Mouse (Mus musculus) cerebellum, adult 9-10 months (tissue): Measurements from ENCODE around the gene Galk2.
A peak's percentile ranks its signal among the peaks of the same experiment; 100 is the strongest.

Experiments
- DNase-seq: peaks from one replicate; pipeline ENCODE4 v3.0.0; 2022

Galk2 gene

DNA sequence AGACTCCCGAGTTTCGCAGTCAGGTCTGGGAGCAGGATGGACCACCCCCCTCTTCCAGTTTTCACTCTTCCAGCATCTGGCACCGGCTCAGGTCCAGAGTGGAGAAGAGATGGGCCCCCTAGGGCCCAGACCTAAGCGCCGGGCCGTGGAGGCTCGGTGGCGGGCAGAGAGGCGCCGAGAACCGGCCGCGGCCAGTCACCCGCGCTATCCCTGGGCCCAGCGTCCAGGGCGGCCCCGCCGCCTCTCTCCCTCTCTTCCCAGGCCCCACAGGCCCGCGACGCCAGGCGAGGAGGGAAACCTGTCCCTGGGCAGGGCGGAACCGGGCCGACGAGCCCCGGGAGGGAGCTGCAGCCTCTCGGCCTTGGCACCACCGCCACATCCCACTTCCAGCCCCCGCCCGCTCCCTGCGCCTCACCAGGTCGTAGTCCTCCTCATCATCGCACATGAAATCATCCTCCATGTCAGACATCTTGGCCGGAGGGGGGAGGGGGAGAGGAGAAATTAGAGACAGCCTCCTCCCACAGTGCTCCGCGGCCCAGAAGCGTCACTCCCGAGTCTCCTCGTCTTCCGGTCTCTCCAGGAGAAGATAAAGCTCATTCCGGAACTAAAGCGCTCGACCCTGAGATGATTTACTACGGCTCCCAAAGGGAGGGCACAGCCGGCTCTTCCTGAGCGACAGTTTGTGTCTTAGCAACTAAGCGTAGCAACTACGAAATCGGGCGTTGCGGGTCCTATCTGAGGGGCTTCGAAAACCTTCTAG lies at the start of gene Galk2, which contains the start of gene Cops2:
Galk2 (plus strand) TSS at position 589 of the 760 bp plus-strand sequence.
Cops2 (minus strand) TSS at position 619 of the 760 bp plus-strand sequence.
- peak; percentile 96 for DNase-seq

DNA sequence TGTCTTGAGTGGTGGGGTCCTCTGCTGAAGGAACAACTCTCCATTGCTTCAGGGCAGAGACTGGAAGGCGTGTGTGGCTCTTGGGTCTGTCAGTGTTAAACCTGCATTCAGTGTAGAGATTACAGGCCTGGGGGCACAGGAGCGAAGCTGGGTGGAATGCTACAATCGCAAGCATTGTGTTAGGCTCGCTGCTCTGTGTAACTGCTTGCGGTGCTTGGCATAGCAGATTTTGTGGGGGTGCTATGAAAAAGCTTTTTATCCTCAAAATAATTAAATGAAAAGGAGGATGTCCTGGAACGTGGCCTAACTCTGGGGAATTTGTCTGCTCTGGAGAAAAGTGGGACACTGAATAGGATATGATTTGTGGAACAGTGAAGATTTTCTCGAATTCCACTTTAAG lies 49.4 kb upstream of the Galk2 start:
- DNase-seq = no peak

DNA sequence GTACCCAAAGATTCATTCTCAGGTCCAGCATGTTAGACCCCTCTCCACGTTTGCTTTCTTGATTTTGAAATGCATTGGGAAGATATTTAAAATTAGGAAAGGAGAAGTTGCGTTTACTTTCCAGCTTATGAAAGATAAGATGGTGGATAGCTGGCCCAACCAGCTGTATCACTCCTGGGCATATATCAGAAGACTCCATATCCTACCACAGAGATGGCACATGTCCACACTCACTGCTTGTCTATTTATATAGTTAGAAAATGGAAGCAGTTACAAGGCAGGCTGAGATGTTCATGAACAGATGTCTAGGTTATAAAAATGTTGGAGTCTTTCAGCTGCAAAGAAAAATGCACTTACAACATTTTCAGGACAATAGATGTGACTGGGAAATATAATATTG lies 47.6 kb upstream of the Galk2 start:
- no peak for DNase-seq

DNA sequence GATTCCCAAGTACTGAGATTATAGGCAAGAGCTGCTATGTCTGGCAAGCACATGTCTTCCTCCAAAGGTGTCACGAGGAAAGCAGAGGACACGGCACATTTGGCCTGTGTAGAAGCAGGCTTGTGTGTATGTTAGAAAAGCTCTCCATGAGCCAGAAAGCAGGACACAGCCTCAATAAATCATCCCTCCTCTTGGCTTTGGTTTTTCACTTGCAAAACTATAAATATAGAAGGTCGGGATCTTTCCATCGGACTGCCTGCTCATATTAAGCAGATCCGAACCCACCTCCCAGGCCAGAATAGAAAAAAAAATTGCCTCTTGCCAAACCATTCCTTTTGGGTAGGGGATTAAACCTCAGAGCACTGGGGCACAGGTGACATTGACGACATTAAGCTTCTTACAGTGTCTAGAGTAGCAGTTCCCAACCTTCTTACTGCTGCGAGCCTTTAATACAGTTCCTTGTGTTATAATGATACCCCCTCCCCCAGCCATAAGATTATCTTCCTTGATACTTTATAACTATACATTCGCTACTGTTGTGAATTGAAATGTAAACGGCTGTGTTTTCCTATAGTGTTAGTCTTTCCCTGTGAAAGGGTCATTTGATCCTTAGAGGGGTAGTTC lies 44.8 kb upstream of the Galk2 start:
- no peak for DNase-seq

DNA sequence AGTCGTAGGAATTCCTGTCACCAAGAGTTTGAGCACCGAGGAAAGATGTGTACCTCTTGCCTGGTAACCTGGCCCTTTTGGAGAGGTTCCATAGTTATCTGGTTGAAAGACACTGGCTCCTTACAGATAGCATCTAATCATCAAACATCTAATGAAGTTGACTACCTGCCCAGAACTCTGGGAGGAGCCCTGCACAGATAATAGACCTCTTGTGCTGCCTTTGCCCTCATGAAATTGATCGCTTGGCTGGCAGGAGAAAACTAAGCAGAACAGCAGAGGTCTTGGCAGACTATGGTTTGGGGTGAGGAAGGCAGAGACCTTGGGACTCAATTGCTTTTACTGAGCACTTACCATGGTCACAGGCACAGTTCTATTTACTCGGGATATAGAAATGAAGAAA lies 38.5 kb upstream of the Galk2 start:
- DNase-seq = no peak

DNA sequence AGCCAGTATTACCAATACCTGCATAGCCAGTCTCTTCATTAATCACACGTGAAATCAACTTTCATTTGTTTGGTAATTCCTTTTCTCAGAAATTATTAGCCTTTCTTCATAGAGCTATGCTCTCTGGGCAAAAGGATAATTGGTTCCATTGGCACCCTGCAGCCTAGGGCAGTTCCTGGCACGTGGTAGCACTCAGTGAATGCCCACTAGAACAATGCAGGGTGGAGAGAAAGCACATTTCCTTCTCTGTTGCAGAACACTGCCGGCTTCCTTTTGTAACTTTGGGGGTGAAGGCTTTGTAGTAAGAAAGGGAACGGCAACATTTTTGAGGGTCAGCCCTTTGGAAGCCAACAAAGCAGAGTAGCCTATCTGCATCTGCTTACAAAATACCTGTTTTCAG lies 32.7 kb upstream of the Galk2 start:
- no peak for DNase-seq

DNA sequence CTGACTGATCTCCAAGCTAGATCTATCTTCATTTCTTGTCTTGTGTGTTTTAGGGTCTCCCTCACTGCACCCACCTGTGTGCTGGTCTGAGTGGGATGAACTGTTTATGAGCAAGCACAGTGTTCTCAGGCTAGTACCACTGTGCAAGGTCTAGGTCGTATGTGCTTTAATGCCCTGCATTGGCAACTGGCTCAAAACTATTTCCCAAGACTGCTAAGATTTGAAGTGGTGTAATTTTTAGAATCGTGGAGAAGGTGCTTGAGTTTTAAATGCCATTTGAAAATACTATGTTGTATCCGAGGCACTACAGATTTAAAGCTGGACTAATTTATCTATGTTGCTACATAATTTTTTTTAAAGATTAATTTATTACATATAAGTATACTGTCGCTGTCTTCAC lies 31.0 kb upstream of the Galk2 start:
- no peak for DNase-seq

DNA sequence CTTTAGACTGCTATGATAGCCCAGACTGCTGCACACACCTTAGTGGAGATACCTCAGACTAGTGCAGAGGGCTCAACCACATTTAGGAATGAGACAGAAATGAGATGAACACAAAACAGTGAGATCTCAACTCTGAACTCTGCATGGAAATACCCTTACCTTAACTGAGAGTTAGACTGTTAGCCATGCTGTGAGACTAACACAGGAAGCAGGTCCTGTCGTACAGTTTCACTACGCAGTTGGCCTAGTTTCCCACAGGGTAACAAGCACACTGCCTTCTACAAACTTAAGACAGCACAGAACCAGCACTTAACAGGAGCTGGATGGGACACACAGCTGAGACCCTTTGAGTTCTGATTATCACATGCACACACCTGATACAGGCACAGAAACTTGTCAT lies 29.0 kb upstream of the Galk2 start:
- no peak for DNase-seq

DNA sequence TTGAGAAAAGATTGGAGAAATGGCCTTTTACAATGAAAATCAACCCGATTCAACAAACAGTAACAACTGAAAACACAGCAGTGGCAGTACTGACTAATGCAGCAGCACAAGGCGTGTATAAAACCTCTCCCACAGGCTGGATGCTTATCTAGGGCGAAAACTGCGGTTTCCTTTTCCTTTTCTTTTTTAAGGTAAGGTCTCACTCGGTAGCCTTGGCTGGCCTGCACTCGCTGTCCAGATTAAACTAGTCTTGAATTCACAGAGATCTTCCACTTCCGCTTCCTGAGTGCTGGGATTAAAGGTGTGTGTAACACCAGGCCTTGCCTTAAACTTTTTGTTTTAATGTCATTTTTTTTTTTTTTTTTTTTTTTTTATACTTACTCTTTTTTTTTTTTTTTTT lies 20.8 kb upstream of the Galk2 start:
- no peak for DNase-seq

DNA sequence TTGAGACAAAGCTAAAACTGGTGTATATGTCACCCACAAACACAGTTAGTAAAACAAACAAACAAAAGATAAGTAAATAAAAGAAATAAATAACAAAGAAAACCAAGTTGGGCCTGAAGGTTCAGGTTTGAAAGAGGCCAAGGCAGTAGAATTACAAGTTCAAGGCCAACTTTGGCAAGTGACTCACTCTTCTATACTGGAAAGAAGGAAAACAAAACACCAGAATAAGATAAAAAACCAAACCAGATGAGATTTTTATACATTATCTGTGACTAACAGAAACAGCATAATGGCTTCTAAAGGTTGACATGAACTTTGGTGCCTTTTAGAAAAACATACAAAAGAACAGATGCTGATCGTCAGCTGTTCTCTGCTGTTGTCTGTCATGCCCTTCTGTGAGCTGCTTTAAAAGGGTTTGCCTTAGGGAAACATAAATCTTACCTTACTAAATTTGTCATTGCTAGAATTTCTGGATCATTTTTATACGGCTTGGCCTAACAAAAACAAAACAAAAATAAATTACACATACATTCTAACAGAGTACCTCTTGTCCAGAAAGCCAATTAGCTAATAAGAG lies 20.1 kb upstream of the Galk2 start:
- no peak for DNase-seq

DNA sequence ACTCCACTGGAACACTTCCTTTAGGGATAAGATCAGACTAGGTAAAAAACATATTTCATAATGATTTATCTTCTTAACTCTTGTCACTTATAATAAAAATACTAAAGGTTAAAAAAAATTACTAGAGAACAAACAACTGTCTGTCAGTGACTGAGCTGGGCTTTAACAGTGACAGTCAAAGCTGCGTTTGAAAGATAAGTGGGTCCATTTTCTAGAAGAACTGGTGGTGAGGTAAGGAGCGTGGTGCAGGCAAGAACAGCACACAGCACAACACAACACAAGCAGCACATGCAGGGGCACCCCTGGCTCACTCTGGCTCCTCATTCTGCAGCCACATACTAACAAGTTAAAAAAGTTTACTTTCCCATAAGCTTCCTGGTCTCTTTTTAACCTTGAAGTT lies 7.7 kb upstream of the Galk2 start:
- DNase-seq = no peak

DNA sequence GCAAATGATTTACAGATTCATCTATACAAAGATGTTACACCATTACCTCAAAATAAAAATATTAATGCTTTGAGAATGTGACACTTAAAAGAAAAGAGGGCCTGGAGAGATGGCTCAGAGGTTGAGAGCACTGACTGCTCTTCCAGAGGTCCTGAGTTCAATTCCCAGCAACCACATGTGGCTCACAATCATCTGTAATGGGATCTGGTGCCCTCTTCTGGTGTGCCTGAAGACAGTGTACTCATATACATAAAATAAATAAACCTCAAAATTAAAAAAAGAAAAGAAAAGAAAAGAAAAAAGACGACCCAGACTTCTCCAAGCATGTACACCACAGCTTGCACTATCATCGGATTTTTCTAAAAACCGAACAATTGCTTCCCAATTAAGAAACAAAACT lies 1.2 kb upstream of the Galk2 start:
- DNase-seq = no peak

DNA sequence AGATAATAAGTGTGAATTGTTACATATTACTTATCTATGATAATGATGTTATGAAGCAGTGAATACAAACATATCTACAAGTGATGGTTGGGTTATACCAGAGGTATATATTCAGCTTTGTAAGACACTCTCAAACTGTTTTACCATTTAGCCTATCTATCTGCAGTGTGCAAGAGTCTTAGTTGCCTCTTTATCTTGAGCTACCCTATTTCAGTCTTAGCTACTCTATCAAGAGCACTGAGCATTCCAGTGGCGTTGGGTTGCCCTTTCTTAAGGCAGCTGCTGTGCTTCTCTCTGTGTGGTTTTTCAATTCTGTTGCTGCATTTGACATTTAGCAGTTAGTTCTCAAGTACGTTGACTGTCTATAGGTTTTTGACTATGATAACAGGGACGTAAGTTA lies 4.9 kb downstream of the Galk2 start:
- no peak for DNase-seq

DNA sequence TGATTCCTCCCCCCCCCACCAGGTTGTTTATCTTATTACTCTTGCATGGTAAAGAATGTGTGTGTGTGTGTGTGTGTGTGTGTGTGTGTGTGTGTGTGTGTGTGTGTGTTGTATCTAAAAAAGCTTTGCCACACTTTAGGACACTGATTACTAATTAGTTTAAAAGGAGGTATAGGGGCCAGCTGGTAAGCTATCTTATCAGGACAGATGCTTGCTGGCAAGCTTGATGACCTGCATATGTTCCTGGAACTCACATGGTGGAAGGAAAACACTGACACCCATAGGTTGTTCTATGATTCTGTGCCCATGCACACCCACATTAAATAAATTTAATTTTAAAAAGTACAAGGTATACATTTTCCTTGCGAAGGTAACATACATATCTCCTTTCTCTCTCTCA lies 5.6 kb downstream of the Galk2 start:
- DNase-seq = no peak

DNA sequence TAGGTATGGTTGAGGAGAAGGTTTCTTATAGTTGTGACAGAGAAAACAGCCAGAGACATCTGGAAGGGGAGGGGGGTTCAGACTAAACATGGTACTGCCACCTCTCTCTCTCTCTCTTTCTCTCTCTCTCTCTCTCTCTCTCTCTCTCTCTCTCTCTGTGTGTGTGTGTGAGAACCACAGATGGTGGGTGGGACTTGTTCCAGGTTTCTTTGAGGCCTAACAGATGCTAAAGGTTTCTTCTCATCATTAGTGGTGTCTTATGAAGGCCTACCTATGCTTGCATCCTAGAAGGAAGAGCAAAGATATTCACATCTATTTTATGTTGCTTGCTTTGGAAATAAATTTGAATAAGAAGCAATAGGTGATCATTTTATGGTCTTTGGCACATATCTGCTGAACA lies 6.7 kb downstream of the Galk2 start:
- no peak for DNase-seq

DNA sequence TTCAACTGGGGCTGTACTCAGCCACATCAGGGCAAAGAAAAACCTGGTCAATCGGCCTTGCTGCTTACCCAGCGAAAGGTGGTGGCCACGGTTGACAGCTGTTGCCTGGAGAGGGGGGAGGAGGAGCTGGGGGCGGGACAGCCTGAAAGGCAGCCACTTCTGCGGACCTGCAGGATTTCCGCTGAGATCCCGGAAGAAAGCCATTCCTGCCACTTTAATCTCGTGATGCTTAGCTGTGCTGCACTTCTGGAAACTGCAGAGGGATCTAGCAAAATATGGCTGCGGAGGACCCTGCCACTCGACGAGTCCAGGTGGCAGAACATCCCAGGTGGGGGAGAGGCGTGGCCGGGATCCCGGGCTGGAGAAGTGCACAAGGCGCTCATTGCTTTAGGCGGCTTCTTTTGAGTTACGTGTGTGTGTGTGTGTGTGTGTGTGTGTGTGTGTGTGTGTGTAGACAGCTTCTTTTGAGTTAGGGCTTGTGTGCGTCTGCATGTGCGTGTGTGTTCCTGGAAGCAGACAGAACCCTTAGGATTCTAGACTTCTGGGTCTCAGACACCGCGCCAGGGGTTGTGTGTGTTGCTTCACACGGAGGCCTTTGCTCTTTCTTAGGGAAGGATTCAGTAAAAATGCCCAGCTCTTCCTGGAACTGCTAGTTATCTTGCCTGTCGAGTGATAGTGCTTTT lies 7.3 kb downstream of the Galk2 start:
- peak; percentile 43 for DNase-seq

DNA sequence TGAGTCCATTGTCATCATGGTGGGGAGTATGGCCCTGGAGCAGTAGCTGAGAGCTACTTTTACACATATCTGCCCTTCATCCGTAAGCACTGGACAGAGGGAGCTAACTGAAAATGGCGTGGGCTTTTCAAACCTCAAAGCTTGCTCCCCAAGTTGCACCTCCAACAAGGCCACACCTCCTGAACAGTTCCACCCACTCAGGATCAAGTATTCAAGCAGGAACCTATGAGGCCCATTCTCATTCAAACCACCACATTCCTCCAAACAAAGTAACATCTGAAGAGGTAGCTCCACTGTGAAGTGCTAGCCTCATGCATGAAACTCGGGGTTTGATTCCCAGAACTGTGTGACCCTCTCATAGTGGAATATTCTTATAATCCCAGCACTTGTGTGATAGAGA lies 9.4 kb downstream of the Galk2 start:
- no peak for DNase-seq

DNA sequence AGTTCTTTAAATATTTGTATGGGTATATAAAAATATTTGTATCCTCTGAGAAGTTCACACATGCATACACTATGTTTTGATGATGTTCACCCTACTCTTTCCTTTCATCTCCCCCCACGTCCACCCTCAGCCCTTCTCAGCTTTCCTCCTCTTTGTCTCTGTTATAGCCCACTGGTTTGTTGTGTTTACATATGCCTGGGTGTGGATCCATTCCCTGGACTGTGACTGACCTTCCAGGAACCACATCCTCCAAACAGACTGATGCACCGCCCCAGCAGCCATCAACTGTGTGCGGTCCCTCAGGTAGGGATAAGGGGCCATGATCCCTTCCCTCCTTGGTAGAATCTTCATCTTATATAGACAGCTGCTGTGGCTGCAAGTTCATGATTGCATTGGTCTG lies 11.2 kb downstream of the Galk2 start:
- DNase-seq = no peak

DNA sequence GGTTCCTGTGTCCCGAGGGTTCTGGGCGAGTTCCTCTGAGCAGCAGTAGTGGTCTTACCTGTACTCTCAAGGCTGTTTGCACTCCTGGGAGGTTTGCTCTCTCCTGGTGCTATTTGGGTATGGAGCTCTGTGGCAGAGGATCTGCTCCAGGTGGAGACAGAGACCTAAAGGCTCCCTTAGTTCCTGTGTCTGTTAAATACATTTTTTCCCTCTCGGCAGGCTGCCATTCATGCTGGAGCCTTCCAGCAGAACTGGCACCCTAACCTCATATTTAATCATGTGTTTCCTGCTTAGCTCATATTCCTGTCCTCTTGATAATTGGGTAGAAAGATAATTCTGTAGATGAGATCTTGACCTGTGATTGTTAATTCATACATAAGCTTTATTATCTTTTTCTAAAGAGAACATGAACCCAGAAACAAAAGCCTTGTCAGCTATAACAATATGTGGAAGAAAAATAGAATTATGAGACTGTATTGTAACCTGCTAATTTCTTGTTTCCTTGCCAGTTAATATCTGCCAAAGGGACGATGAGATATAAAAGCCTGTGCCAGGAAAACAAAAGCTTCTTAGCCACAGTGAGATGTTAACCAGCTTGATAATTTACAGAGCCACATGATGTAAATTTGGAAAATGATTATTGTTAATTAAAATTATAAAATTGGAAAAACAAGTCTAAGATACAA lies 27.1 kb downstream of the Galk2 start:
- DNase-seq = peak; percentile 73

DNA sequence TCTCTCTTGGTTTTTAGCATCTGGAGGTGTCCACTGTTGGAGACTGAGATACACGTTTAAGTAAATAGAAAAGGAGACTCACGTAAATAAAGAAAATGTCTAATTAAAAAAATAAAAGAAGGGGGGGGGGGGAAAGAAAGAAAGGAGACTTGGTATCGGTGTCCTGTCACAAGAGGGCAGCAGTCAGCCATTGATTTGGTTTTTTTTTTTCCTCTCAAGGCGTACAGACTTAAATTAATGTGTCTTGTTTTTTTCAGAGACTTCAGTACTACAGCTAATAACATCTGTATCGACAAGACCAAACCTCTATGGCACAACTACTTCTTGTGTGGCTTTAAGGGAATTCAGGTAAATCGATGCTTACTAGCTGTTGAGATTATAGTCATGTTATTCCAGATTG lies 34.2 kb downstream of the Galk2 start:
- DNase-seq = peak; percentile 11

DNA sequence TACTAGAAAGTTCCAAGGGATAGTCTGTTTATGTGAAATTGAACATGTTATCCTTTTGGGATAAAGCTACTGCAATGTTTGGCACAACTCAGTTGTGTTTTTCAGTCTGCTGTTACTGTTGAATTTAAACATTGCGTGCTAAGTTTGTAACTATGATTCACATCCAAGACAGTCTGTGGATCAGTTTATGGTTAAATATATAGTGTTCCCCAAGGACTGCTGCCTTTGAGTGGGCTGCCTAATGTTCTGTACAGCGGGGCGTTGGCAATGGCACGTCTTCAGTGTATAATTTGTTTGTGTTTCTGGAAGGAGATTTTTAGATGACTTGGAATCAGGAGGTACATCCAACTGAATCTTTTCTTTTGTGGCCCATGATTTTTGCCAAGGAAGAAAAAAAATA lies 36.2 kb downstream of the Galk2 start:
- DNase-seq = no peak

DNA sequence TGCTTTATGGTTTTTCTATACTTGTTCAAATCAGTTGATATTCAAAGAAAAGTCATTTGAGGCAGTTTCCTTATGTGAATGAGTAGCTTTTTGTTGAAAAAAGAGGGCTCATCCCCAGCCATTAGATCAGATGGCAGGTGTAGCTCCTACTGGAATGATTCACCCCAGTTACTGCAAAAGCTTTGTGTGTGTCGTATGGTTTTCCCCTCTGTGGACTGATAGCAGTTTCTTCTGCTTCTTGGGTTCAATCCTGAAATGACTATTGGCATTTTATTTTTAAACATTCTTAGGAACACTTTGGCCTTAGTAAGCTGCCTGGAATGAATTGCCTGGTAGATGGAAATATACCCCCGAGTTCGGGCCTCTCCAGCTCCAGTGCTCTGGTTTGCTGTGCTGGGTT lies 37.4 kb downstream of the Galk2 start:
- DNase-seq = no peak

DNA sequence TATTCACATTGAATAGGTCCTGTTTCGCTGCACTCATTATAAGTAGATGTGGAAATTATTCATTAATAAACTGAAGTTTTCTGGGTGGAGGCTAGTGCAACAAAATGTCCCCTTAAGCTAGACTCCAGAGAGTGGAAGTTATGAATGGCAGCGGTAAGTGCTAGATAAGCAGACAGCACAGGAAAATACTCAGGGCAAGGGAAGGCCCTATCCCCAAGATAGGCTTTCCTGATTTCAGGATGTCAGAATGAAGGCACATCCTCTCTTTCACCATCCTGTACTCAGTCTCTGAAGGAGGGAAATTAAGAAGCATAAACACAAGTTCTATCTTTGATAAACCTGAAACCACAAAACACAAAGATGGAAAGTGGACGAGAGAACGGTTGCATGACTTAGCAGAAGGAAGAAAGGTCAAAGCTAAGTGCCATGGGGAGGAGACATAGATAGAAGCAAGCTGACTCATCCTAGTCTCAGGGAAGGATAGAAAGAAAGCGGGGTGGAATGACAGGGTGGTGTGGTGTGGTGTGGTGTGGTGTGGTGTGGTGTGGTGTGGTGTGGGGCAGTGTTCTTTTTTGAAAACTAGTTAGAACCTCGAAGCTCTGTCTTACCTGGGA lies 42.0 kb downstream of the Galk2 start:
- no peak for DNase-seq
